Mouse (Mus musculus) left cerebral cortex, postnatal 25 days (tissue): ENCODE data around the gene Lca5. TPM values are rescaled to one million over a fixed set of nuclear protein-coding genes. Genes with fewer than 3 reads are reported as not detected.

Experiments
- DNase-seq, 2 experiments: peaks; one replicate each; pipeline ENCODE4 v3.0.0; 2022; ENCODE audit warnings: low spot score in 2 of 2, mixed read lengths in 1 of 2
- intact Hi-C: fragments of 180-260 bp; cut with DNase I; formaldehyde crosslinking; loops from one replicate; pipeline ENCODE4 v1.15.1; 2025
- total RNA-seq, 2 experiments: library from RNA; stranded (reverse); gene quantifications; 2 replicates each; pipeline ENCODE4 v1.2.3; 2021

Lca5 gene
- total RNA-seq, 2 experiments from 2014 or later, result 11.7 to 17.1 TPM

- no peak for DNase-seq
- intact Hi-C loops, result no loop called here
Measured at GRCm38 (mm10) chr9:83342491-83343370, 98.2 kb downstream of the Lca5 start.

Other genes with a start within 250 kb of the Lca5 start
- 10 to 100 TPM; 28.2 to 34.0 TPM for gene Sh3bgrl2, start 107.2 kb upstream of the Lca5 start, total RNA-seq